Mouse (Mus musculus) spleen, adult 18-20 months (tissue): Measurements from ENCODE around the gene Slc37a3.

Source experiments
- DNase-seq, 2 experiments: peaks; one replicate each; pipeline ENCODE4 v3.0.0; 2022; ENCODE audit warnings: mixed read lengths in 2 of 2

Slc37a3 gene

DNA sequence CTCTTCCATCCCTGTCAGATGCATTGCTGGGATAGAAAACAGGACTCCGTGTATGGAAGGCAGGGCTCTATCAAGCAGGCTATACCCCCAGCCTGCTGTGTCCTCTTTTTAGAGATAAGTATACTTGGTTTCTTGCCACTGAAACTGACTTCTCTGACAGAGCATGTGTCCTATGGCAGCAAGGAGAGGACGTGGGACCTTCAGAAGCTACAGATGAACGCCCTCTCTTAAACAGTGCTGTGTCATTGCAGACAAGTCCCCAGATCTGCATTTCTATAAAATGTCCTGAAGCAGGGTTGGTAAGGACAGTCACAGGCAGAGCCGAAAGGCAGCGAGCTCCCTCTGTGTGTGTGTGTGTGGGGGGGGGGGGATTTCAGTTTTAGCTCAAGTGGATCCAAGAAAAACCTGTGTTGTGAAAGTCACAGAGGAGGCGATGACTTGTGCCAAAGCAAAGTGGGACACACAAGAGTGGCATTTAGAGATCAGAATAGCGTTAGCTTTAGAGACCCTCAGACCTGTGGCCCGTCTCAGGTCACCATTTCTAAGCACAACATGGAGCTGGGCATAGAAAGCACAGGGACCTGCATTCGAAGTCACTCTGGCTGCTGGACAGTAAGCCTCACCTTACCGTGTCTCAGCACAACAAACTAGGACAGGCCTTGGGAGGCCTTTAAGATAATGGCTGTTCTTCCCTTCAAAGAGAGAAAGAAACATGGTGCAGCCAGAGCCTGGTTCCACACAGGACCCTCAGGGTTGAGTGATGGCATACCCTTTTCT lies 59.4 kb downstream of the Slc37a3 start:
- DNase-seq: peak in 1 of 2 experiments; percentile 14

DNA sequence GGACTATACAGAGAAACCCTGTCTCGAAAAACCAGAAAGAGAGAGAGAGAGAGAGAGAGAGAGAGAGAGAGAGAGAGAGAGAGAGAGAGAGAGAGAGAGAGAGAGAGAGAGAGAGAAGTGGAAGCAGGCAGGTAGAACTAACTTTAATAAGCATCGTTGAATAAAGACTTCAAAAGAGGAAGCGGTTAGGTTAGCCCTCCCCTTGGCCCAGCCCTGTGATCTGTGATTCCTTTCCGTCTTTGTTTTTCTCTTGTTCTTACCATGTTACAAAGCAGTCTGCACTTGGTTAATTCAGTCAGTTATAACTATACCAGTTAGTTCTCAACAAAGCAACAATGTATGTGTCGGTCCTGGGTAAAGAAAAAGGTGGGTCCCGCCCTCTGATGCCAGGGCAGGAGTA lies 61.4 kb downstream of the Slc37a3 start:
- peak in 1 of 2 experiments; percentile 55 for DNase-seq

DNA sequence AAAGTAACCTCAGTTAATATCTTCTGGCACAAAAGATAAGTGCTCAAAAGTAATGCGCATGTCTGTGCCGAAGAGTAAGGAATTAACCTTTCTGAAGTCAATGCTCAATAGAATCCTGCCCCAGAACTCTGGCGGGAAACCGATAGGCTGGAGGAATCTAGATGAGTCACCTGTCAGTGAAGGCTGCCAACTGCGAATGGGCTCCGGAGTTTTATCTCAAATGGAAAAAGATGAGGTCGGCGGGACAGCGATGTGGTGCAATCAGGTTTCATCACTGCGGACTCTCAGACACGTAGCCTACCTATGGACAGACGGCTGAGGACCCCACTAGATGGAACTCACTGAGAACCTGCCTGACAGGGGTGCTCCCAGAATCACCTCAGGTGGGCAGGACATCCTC lies 63.0 kb downstream of the Slc37a3 start:
- DNase-seq: no peak

DNA sequence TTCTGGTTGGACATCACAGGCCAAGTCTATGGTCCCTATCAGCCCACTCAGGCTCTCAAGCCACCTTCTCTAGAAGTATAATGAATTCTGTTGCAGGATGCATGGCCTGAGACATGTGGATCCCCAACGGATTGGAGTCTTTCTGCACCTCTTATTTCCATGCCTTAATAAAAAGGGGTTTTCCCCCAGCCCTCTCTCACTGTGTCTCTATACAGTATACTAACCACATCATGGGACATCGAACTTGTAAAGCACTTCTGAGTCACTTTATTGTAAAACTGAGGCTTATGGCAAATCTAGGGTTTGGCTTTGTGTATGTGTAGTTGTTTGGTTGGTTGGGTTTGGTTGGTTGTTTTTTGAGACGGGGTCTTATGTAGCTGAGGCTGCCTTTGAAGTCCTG lies 65.7 kb downstream of the Slc37a3 start:
- no peak for DNase-seq

DNA sequence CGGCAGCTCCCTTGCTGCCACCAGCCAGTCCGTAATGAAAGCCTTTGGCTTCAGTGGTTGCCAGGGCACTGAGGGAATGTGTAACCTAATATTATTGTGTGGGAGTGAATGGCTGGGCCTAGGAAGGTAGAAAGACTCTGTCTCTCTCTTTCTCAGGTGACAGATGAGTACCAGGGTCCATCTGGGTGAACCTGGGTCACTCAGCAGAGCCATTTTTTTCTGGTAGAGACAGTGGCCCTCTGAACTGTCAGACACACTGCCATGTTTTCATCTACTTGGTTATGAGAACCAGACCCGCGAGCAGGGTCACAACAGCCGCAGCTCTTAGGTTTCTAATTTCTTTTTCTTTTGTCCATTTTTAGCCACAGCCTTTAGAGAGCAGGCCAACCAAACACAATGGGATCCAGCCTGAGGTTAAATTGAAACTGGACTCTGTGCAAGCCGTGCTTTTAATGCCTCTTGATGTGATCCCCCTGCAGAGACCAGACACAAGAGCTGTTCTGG lies 73.1 kb downstream of the Slc37a3 start:
- no peak for DNase-seq

DNA sequence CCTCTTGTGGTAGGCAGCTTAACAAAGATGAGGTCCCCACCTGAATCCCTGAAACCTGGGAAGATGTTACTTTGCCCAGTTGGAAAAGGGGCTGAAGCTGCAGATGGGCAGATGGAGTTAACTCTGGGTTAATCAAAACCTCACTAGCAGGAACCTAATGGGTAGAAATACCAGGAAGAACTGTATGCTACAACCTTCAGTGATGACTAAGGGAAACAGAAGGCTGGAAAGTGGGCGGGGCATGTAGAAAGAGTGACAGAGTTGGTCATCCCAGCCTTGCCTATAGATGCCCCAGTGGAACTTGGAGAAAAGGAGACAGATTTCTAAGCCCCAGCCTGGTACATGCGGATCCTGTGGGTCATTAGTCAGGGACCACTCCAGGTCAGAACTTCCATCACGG lies 76.0 kb downstream of the Slc37a3 start:
- DNase-seq: no peak

DNA sequence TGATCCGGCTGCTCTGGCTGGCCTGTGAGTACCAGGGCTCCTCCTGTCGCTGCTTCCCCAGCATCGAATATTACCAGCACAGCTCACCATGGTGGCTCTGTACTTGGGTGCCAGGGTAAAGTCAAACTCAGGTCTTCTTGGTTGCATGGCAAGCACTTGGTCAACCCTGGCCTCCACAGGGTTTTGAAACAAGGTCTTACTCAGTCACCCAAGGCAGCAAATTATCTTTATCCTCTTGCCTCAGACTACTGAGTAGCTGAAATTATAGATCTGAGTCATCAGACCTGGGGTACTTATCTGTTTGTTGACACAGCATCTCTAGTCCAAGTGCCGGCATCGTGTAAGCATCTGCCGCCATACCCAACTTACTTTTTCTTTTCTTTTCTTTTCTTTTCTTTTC lies 80.4 kb downstream of the Slc37a3 start:
- no peak for DNase-seq

DNA sequence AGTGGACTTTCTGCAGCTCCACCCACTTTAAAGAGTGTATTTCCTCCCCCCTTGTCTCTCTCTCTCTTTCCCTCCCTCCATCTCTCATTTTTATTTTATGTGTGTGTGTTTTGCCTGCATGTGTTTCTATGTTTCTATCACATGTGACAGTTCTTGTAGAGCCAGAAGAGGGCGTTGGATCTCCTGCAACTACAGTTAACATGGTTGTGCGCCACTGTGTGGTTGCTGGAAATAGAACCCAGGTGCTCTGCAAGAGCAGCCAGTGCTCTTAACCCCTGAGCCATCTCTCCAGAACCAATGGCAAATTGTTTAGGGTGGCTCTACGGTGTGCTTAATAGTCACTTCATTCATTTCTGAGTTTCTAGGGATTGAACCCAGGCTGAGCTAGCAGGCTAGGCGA lies 81.0 kb downstream of the Slc37a3 start:
- no peak for DNase-seq

DNA sequence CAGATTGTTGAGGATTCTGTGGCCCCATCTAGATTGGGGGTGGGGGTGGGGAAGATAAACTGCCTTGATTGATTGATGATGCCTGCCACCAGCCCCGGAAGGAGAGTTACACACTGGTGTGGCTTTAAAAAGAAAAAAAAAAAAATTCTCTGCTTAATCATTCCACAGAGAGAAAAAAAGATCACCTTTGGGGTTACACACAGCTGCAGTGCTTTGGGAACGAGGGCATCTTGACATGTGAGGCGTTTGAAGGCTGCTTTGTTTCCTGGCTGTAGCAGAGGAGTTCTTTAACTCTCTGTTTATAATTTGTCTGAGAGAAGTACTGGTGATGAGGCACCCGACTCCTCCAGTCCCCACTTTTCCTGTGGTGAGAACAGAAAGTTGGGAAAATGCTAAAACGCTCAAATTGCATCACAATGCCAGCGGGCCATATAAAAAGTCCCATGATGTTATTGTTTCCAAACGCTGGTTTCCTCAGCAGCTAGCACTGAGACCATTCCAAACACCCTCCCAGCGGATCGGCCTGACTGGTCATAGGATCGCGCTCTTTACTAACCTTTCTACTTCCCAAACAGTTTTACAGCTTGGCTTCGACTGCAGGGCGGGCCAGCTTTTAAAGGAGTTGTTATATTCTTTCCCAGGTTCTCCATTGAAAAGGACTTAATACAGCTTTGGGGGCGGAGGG lies 81.6 kb downstream of the Slc37a3 start:
- no peak for DNase-seq

DNA sequence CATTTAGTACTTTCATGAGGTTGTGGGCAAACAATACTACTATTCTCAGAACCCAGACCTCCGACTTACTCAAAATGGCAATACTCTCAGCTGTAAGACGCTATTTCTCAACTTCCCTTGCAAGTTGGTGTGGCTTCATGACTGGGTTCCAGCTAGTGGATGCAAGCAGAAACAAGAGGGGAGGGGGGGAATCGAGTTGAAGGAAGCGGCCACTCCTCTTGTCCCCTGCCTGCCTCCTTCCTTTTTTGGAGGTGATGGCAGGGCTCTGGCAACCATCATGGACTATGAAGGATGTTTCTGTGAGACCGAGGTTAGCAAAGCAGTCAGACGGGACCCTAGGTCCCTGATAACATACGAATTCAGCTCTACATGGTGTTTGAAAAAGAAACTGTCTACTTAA lies 87.8 kb downstream of the Slc37a3 start:
- DNase-seq: no peak

DNA sequence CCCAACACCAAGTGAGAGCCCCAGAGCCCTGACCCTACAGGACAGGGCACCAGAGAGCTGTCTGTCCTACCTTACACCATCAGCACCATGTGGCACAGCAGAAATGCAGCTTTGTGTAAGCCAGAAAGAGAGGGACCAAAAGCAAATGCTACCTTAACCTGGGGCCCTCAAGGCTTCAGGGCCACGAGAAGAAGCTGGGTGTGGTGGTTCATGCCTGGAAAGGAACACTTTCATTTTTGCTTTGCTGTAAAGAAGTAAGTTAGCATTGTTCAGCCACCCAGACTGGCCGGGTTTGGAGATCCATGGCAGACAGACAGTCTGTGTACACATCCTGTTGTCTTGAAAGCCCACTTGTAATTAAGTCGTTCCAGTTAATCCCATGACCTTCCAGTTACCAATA lies 89.7 kb downstream of the Slc37a3 start:
- no peak for DNase-seq

DNA sequence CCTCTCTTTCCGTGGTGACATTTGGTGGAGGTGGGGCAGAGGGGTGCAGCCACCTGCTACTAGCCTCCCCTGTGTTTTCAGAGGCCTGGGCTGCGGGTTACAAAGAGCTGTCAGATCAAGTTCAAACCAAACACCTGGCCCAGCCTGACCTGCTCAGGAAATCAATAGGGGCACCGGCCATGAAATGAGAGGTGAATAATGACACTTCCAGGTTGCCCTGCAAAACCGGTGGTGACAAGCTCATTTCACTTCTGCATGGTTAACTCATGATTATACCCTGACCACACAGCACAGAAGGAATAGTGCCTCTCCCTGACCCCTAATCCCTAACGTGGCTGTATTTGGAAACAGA lies 90.8 kb downstream of the Slc37a3 start:
- DNase-seq: no peak

DNA sequence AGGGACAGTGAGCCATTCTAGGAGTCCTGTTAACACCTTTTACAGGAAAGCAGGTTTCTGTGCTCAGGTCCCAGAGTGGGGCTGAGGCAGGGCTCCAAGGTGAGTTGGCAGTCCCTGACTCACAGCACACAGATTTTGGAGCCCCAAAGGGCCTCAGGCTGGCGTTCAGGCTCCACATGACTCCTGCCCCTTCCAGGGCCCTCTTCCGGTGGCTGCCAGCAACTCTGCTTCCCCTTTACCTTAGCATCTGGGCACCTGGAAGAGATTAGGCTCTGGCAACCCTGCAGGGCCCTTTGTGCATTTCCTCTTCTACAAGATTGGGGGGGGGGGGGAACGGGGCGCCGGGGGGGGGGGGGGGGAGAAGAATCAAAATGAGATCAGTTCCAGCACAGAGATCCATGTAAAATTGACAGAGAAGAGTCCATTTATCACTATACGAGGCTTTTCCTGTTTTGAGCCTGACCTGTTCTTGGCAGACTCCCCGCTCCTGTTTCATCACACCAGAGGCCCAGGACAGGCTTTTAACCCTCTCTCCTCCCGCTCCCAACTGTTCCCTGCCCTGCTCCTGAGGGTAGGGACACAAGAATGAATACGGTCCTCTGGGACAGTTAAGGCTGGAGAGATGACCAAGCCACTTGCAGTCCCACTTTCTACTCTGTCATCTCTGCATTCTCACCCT lies 91.3 kb downstream of the Slc37a3 start:
- DNase-seq: no peak

DNA sequence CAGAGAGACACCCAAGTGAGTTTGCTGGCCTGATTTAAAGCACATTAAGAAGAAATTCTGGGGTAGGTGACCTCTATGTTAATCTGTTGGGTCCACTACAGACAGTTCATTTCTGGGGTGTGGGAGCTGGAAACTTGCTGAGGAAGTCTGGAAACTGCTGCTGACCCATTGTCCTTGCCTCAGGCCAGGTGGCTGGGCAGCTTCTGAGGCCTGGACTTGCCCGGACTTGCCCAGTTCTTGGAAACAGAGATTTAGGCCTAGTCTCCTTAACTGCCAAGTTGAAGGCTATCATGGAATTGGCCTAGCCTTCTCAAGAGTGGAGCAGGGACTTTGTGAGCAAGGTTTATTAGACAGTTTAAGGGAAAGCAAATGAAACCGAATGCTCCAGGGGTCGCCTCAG lies 92.6 kb downstream of the Slc37a3 start:
- DNase-seq: no peak
